Mouse (Mus musculus) bone marrow, adult 2 months (tissue): ENCODE results near the gene Wdr92. TPM values are rescaled to one million over a fixed set of nuclear protein-coding genes. Genes with fewer than 3 reads are reported as not detected.

Experiments used
- H3K27ac ChIP-seq: fragments of 200-500 bp; 2 replicates; pipeline ENCODE4 v1.5.1; 2012; ENCODE audit warnings: low read depth, mild to moderate bottlenecking, control low read depth, inconsistent platforms, low read length; ENCODE audit not compliant: control insufficient read depth, poor library complexity, insufficient read depth
- H3K4me1 ChIP-seq: fragments of 200-500 bp; 2 replicates; pipeline ENCODE4 v1.6.1; 2011; ENCODE audit warnings: low read length; ENCODE audit not compliant: control insufficient read depth, insufficient read depth
- H3K4me3 ChIP-seq: fragments of 200-500 bp; replicated peaks from 2 replicates; pipeline ENCODE3; 2011; ENCODE audit warnings: mild to moderate bottlenecking, low read depth, low read length, control low read depth; ENCODE audit not compliant: control insufficient read depth
- CTCF ChIP-seq: fragments of 200-500 bp; IDR thresholded peaks from 2 replicates; pipeline ENCODE4 v1.5.1; 2011; ENCODE audit warnings: low read length, control low read depth; ENCODE audit not compliant: control insufficient read depth, insufficient read depth
- POLR2A ChIP-seq: fragments of 200-500 bp; IDR thresholded peaks from 2 replicates; pipeline ENCODE4 v1.6.1; 2011; ENCODE audit warnings: low read depth, mild to moderate bottlenecking, control low read depth, low read length, borderline replicate concordance; ENCODE audit not compliant: control insufficient read depth
- WGBS: fragments of 180-500 bp; shearing (Covaris S2); methylation state at CpG from one replicate; pipeline ENCODE4 v1.1.7; 2018; 5-methylcytosine and 5-hydroxymethylcytosine counted together
- polyA plus RNA-seq: library from polyadenylated mRNA; stranded (reverse); fragments of >200 nt; gene quantifications from 2 replicates; pipeline ENCODE4 v1.2.4, GENCODE M21; 2011; ENCODE audit warnings: low replicate concordance; ENCODE audit not compliant: missing spikeins, insufficient read depth, insufficient read length

Gene Wdr92
- polyA plus RNA-seq, 1 experiment, result 11.1 TPM

DNA sequence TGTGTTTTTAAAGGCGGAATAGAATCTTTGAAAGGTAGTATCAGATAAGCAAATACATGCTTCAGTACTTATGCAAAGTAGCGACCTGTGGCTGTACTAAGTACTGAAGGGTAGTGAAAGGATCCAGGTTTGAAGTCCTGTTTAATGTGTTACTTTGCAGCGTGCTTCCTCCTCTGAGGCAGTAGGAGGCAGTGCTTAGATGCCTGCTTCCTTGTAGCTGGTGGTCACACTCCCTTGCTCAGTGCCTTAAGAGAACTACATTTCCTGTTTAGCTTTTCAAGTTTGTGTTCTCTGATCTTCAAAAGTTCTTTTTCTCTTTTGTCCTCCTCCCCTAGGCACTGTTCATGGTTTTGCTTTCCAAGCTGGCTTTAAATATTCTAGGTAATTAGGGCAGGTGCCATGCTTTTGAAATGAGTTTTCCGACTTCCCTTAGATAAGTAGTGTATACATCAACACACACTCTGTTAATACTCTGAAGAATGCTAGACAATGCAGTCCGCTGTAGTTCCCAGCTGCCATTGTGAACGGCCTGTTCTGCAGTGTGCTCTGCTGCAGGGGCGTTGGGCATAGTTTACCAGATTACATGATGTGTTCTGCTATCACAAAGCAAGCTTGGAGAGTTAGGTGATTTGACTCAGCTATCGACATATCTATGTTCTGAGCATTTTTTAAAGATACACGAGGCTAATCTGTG is 10.4 kb downstream of the Wdr92 start:
- TF ChIP-seq POLR2A (no peak), CTCF (peak; percentile 23; the same call in 1 of the 2 replicates)
- H3K27ac ChIP-seq, result no peak overlapping the region
- no peak overlapping the region for H3K4me3 ChIP-seq
- 81% methylated on average over 9 of the region's 9 CpGs for WGBS
- no peaks in the 10 kb centered on the region for H3K4me1 ChIP-seq

DNA sequence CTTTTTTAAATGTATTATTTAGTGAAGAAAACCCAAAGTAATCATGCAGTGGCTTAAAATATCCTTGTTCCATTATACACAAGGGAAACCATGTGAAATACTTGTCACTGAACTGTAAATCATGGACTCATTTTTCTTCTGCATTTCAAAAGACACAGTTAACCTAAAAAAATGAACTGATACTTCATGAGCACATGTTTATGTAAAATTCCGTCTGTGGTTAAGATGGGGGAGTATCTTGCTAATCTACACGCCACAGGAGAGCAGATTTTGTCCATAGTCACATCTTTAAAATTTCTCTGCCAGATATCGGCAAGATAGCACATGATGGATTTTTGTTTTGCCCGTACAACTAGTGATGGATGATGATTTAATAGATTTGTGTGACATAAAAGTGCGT is 17.3 kb downstream of the Wdr92 start:
- H3K27ac ChIP-seq, result no peak overlapping the region
- no peaks in the 10 kb centered on the region for H3K4me1 ChIP-seq
- H3K4me3 ChIP-seq, result no peak overlapping the region
- TF ChIP-seq POLR2A (no peak), CTCF (no peak)
- WGBS, result 72% methylated on average over 5 of the region's 5 CpGs

GRCm38 (mm10) chr11:17199840-17200501 is 18.1 kb downstream of the Wdr92 start:
- Histone ChIP-seq H3K27ac (no peak overlapping the region), H3K4me3 (no peak overlapping the region), H3K4me1 (no peaks in the 10 kb centered on the region)
- TF ChIP-seq CTCF (no peak), POLR2A (no peak)
- WGBS, result 85% methylated on average over 3 of the region's 3 CpGs

DNA sequence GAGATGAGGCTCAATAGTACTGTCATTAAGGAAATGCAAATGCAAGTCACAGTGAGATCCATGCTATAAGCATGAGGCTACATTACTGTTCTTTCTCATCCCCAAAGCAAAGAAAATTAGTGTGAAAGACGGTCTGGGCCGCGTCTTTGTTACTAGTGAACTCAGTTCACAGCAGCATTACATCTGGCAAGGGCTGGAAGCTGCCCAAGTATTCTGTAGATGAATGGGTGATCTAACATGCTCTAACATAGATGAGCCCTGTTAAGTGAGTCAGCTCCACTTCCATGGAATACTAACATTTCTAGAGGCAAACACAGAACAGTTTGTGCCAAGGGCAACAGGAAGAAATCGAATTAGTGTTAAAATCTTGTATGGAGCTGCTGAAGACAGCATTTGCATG is 19.0 kb downstream of the Wdr92 start:
- Histone ChIP-seq H3K4me3 (no peak overlapping the region), H3K4me1 (no peaks in the 10 kb centered on the region), H3K27ac (no peak overlapping the region)
- TF ChIP-seq POLR2A (no peak), CTCF (no peak)
- whole genome bisulfite sequencing, result 90% methylated on average over 4 of the region's 4 CpGs

DNA sequence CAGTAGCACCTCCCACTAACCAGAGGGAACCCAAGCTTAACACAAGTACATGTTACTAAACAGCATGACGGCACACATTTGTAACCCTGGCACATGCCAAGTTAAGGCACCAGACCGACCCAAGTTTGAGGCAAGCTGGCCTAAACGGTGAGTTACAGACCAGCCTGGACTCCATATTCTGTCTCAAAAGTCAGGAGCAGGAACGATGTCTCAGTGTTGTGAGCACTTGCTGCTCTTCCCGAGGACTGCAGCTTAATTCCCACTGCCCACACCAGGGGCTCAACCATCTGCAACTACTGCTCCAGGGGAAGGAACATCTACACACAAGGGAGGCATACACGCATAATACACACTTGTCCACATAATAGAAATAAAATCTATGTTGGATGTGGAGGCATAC is 20.6 kb downstream of the Wdr92 start:
- H3K4me3 ChIP-seq, result no peak overlapping the region
- no peaks in the 10 kb centered on the region for H3K4me1 ChIP-seq
- WGBS, result 81% methylated on average over 6 of the region's 6 CpGs
- H3K27ac ChIP-seq, result no peak overlapping the region
- no peak for TF ChIP-seq CTCF
- no peak for TF ChIP-seq POLR2A

GRCm38 (mm10) chr11:17211258-17212140 is 29.6 kb downstream of the Wdr92 start, which contains the start of gene Pno1:
TSS of gene Pno1 (minus strand) at chr11:17211568.
- peak within 1 kb of the TSS; percentile 77 for H3K4me3 ChIP-seq
- TF ChIP-seq POLR2A (peak; percentile 62; the same call in 1 of the 2 replicates), CTCF (no peak)
- no peaks in the 10 kb centered on the region for H3K4me1 ChIP-seq
- H3K27ac ChIP-seq, result peak within 1 kb of the TSS; percentile 84
- WGBS, result under 1% methylated on average over 65 of the region's 65 CpGs

- peak overlapping the region; percentile 77 for H3K4me3 ChIP-seq
- peak overlapping the region; percentile 84 for H3K27ac ChIP-seq
- no peaks in the 10 kb centered on the region for H3K4me1 ChIP-seq
- under 1% methylated on average over 10 of the region's 10 CpGs for WGBS
- TF ChIP-seq CTCF, result no peak
- TF ChIP-seq POLR2A, result no peak
Observed at GRCm38 (mm10) chr11:17212141-17212495, 30.2 kb downstream of the Wdr92 start.

- TF ChIP-seq CTCF, result no peak
- no peak for TF ChIP-seq POLR2A
- Histone ChIP-seq H3K27ac (no peak overlapping the region), H3K4me1 (no peaks in the 10 kb centered on the region), H3K4me3 (peak overlapping the region; percentile 29)
- 42% methylated on average over 5 of the region's 5 CpGs for WGBS
Observed at GRCm38 (mm10) chr11:17212903-17213509, 31.1 kb downstream of the Wdr92 start.
